Mouse (Mus musculus) liver, adult (tissue): ENCODE measurements around the gene Xrcc6.

ENCODE experiments used
- GATA4 ChIP-seq: IDR thresholded peaks from 2 replicates; pipeline ENCODE4 v1.6.1; 2014; ENCODE audit warnings: mild to moderate bottlenecking, low read length; ENCODE audit not compliant: insufficient replicate concordance

Xrcc6 gene

DNA sequence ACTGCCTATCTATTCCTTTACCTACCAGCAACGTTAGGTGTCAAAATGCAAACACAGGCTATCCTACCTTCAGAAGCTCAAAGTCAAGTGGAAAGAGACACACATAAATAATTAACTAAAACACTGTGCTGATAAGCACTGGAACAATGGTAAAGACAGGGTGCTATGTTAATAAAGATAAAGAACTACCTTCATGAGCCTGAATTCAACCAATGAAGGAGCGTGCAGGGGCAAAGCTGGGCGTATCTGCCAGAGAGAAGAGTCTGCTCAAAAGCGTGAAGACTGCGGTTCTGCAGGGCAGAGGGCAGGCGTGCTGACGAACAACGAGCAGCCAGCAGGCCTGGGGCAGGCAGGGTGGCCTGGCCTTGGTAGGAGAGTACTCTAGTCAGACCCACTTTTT is 16.6 kb downstream of the Xrcc6 start:
- no peak for TF ChIP-seq GATA4

DNA sequence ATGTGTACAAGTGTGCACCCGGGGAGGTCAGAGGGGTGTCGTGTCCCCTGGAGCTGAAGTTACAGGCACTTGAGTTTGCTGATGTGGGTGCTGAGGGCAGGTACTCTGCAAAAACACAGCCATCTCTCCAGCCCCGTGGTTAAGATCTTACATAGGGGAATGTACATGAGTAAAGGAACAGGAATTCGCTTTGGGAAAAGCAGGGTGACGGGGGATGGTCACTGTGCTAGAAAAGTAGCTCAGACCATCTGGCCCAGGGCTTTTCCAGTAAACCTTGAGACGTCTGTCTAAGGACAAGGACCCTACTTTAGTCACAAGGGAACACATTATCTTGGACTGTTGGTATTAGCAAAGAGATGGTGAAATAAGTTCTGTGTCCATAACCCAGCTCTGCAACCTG is 24.3 kb downstream of the Xrcc6 start:
- TF ChIP-seq GATA4 = no peak

DNA sequence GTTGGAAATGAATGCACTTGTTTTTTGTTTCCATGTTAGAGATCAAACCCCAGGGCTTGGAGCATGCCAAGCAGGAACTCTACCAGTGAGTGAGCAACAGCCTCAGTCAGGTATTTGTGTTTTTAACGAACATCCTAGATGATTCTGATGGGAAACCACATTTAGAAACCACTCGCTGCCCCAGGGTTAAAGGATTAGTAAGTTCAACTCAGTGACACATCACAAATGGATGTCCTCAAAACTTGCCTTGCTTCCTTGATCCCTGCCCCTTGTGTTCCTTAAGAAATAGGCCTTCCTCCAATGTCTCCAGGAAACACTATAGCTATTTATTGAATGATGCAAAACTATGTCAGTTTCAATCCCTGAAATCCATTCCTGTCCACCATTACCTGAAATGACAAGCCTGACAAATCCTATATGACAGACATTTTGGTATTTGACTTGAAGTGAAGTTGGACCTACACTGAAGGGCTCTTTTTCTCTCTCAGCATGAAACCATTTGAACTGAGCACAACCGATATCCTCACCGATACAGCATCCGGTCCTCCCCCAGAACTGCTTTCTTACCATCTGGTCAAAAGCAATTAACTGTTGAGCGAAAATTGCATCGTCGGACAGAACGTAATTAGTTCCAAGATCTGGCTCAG is 27.2 kb downstream of the Xrcc6 start:
- no peak for TF ChIP-seq GATA4

DNA sequence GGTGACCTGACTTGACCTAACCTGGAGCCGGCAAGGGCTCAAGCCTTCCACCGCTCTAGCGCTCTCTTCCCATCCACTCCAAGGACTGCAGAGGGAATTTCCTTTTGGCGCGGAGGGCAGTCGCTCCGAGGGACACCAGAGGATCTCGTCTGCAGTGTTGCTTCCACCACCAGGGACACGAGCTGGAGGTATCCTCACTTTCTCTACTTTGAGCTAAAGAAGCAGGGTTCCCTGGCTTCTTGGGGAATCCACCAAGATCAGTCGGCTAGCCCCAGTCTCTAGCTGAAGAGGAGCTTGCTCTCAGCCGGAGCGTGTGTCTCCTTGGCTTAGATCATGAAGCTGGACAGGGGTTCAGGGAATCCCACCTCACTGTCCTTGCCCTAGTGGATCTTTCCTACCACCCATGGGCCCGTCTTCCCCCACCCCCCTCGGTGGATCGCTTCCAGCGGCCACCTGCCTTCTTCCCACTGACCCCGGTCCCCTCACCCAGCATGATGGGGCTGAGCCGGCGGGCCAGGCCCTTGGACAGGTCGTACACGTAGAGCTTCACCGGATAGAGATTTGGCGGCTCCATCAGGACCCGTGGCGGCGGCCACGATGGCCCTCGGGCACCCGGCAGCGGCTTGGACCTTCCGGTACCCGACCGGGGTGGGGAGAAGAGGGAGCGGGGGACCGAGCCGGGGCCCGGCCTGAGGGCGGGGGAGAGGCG is 27.9 kb downstream of the Xrcc6 start:
- no peak for TF ChIP-seq GATA4

DNA sequence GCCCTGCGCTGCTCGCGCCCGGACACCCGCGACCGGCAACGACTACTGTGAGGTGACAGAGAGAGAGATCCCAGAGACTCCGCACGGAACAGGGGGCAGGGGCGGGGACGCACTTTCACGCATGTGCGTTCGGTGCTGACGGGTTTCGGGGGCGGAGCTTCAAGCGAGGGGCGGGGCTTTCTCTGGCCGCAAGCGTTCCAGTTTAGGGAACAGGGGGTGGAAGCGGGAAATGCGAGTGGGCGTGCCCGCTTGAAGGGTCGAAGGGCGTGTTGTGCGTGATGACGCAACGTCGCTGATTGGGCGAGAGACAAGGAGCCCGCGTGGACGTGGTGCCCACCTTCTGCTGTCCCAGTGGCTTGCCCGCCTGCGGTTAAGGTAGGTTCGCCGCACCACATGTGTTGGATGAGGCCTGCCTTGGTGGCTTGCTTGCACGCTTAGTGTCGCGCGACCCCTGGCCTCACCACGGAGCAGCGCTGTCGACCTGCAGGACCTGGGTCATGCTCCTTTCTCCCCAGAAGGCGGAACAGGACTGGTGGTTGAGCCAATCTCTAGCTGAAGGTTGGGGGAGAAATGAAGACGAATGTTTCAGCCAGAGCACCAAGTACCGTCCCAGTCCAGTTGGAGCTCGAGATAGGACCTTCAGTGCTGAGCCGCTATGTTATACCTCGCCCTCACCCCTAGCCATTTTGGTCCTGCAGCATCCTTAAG is 28.6 kb downstream of the Xrcc6 start:
- TF ChIP-seq GATA4 = peak; percentile 92; the same call in 1 of the 2 replicates

DNA sequence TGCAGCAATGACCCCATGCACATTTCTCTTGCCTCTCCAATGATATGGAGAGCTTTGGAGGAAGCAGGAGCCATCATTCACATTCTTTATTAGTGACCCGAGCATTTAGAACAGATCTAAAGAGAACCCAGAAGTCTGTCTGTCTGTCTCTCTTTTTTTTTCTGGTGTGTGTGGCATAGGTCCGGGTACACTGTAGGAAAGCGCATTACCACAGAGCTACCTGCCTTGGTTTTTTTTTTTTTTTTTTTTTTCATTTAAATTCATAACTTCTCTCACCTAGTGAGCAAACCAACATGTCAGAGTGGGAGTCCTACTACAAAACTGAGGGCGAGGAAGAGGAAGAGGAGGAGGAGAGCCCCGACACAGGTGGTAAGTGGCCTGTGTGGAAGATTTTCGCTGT is 29.2 kb downstream of the Xrcc6 start:
- TF ChIP-seq GATA4 = no peak

DNA sequence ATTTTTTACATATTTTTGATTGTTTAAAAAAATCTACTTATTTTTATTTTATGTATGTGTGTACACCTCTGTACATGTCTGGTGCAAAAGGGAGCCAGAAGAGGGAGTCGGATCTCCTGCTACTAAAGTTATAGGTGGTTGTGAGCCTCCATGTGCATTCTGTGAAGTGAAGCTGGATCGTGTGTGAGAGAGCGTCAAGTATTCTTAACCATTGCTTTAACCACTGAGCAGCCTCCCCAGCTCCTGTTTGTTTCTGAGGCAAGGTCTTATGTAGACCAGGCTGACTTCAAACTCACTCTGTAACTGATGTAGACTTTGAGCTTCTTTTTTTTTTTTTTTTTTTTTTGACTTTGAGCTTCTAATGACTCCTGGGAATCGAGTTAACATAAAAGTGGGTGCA is 29.8 kb downstream of the Xrcc6 start:
- no peak for TF ChIP-seq GATA4

DNA sequence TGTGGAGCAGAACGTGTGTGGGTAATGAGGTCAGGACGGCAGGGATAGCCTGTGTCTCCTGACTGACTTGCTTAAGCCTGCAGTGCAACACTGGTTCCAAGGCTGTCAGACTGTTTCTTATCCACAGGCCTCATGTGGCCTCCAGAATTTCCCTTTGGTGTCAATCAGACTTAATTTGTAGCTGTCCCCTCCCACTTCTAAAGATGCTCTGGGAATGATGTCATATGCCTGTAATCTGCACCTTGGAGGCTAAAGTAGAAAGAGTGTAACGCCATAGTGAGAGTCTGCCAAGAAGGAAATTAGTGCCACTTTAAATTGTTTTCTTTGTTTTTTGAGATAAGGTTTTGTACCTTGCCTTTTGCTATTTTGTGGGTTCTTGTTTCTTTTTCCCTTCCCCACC is 31.7 kb downstream of the Xrcc6 start:
- TF ChIP-seq GATA4 = no peak

DNA sequence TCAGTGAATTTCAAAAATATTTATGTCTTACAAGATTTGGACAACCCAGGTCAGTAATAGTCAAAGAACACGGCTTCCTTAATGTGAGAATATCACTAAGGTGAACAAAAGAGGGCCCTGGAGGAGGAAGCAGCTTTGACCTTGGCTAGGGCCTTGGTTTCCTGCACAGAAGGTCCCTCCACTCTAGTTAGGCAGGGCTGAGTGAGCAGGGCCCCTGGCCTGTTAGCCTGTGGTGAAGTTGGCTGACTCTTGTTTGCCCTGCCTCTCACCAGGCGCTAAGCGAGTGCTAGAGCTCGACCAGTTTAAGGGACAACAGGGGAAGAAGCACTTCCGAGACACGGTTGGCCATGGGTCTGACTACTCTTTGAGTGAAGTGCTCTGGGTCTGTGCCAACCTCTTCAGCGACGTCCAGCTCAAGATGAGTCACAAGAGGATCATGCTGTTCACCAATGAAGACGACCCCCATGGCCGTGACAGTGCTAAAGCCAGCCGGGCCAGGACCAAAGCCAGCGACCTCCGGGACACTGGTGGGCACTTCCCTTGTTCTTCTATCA is 35.0 kb downstream of the Xrcc6 start:
- TF ChIP-seq GATA4 = no peak

DNA sequence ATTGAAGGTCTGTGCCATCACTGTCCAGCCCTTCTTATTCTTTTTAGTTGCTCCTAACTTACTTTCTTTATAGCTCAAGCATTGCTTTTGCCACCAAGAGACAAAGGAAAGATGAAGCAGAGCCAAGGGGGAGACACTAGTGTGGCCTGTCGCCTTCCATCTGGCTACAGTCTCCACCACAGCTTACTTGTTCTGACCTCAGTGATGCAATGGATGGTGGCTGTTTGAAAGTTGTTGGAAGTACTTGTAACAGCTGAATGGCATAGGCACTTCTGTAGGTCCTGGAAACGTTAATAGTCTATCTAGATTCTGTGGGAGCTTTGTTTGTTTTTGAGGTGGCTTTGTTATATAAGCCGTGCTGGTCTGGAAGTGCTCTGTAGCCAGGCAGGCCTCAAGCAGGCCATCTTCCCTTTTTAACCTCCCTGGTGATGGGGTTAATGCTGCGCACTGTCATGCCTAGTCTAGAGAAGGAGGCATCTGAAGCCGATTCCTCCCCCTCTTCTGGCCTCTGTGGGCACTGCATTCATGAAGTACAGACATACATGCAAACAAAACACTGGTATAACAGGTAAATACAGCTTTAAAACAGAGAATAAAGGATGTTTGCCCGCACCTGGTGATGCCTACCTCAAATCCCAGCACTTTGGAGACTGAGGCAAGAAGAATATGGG is 36.5 kb downstream of the Xrcc6 start:
- no peak for TF ChIP-seq GATA4

DNA sequence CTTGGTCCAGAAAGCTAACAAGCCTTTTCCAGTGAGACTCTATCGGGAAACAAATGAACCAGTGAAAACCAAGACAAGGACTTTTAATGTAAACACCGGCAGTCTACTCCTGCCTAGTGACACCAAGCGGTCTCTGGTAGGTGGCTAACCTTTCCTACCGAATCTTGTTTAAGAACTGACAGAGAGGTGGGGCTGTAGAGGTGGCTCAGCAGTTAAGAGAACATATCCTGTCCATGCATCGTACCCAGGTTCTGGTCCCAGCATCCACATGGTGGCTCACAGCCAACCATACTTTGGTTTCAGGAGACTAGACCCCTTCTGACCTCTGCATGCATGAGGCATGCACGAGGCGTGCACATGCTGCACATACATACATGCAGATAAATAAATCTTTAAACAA is 39.6 kb downstream of the Xrcc6 start:
- TF ChIP-seq GATA4 = no peak

DNA sequence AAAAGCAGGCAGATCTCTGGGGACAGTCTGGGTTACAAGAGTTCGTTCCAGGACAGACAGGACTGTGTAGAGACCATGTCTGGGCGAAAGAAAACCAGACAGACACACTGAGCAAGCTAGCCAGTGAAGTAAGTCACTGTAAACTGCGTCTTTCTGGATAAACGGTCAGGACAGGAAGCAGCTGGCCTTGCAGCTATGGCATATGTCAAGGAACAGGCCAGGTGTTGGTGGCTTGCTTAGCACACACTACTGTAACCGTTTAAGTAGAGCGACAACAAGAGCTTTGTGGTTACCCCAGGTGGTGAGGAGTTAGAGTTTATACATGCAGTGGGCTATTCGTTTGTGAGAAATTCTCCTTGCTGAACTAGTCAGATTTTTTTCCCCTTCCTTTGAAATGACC is 40.1 kb downstream of the Xrcc6 start:
- no peak for TF ChIP-seq GATA4

DNA sequence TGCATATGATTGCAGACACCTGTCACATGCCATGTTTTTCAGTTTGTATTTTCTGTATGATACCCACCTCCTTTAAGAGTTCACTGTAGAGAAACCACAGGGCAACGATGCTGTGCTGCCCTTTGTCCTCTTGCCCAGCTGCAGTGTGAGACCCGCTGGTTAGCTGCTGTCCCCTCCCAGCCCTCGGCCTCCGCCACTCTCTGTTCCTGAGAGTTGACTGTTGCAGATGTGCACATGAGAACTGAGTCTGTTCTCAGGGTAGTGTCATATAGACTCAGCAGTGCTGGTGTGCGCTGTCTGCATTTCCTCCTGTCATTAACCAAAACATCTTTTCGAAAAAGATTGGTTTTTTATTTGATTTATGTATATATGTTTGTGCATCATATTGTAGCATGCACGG is 44.8 kb downstream of the Xrcc6 start:
- no peak for TF ChIP-seq GATA4

DNA sequence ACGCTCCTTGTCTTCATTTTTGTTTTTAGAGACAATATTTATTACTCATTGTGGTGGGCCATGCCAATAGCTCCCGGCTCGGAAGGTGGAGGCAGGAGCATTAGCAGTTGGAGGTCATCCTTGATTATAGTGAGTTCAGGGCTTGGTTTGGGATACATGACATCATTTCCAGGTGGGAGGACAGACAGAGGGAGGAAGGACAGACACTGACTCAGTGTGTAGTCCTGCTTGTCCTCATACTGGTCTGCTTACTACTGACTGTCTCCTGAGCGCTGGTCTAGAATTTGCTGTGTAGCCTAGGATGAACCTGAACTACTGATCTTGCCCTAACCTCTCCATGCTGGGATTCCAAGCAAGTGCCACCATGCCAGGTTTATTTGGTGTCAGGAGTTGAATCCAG is 46.1 kb downstream of the Xrcc6 start, which contains the start of gene Desi1:
Gene Desi1 (minus strand): TSS at position 101 of the 400 bp plus-strand sequence.
- TF ChIP-seq GATA4 = no peak
